Mouse (Mus musculus) gastrocnemius, postnatal 14 days (tissue): ENCODE data around the gene Eln. TPM values are rescaled to one million over a fixed set of nuclear protein-coding genes. Genes with fewer than 3 reads are reported as not detected.

Experiments
- total RNA-seq, 2 experiments: library from RNA; stranded (reverse); gene quantifications; 2 replicates each; pipeline ENCODE4 v1.2.3; 2021

The Eln gene
- total RNA-seq, 2 experiments from 2014 or later = 123 to 198 TPM

Other genes starting within 250 kb of the Eln start
- 1 to 10 TPM; 6.4 to 8.4 TPM for gene Clip2, start 194.9 kb downstream of the Eln start, total RNA-seq
- under 1 TPM in 1 of 2 experiments, not detected in 1; 0.29 TPM for gene Syna, start 187.2 kb downstream of the Eln start, total RNA-seq
- 10 to 100 TPM; 12.4 to 14.1 TPM for gene Rfc2, start 166.0 kb downstream of the Eln start, total RNA-seq
- gene Lat2, start 132.3 kb downstream of the Eln start, total RNA-seq = 1 to 10 TPM; 1.3 to 1.5 TPM
- 100 to 1,000 TPM; 110 to 114 TPM for gene Eif4h, start 107.8 kb downstream of the Eln start, total RNA-seq
- gene Limk1, start 58.7 kb downstream of the Eln start, total RNA-seq = 1 to 10 TPM; 5.5 to 7.2 TPM
- gene Tmem270, start 159.4 kb upstream of the Eln start, total RNA-seq = not detected
- gene Cldn13, start 168.2 kb upstream of the Eln start, total RNA-seq = not detected
- gene Mettl27, start 185.0 kb upstream of the Eln start, total RNA-seq = 1 to 10 TPM; 4.9 to 6.2 TPM
- not detected for gene Cldn4, start 199.6 kb upstream of the Eln start, total RNA-seq
- under 1 TPM in 1 of 2 experiments, not detected in 1; 0.27 TPM for gene Cldn3, start 238.9 kb upstream of the Eln start, total RNA-seq